Mouse (Mus musculus) brain, embryonic 14.5 days (tissue): ENCODE results near the gene Uxt. TPM values are rescaled to one million over a fixed set of nuclear protein-coding genes. Genes with fewer than 3 reads are reported as not detected.

Source experiments
- DNase-seq: peaks from one replicate; pipeline ENCODE4 v3.0.0-alpha.2; 2011; ENCODE audit warnings: low read depth
- CTCF ChIP-seq: fragments of 200-500 bp; IDR thresholded peaks from 2 replicates; pipeline ENCODE4 v1.5.1; 2012; ENCODE audit warnings: inconsistent platforms, mild to moderate bottlenecking, moderate library complexity, borderline replicate concordance; ENCODE audit not compliant: insufficient read depth, insufficient read length; ENCODE audit errors: extremely low read depth
- POLR2A ChIP-seq: fragments of 200-500 bp; IDR thresholded peaks from 2 replicates; pipeline ENCODE4 v1.6.1; 2012; ENCODE audit warnings: mild to moderate bottlenecking, inconsistent platforms, borderline replicate concordance; ENCODE audit not compliant: poor library complexity, insufficient read depth, insufficient read length, severe bottlenecking; ENCODE audit errors: extremely low read depth
- polyA plus RNA-seq: library from polyadenylated mRNA; depleted of rRNA; stranded (reverse); fragments of >200 nt; gene quantifications from 2 replicates; pipeline ENCODE4 v1.2.3, GENCODE M21; 2012; rRNA removed

The Uxt gene
- polyA plus RNA-seq, 1 experiment, result 17.2 TPM

DNA sequence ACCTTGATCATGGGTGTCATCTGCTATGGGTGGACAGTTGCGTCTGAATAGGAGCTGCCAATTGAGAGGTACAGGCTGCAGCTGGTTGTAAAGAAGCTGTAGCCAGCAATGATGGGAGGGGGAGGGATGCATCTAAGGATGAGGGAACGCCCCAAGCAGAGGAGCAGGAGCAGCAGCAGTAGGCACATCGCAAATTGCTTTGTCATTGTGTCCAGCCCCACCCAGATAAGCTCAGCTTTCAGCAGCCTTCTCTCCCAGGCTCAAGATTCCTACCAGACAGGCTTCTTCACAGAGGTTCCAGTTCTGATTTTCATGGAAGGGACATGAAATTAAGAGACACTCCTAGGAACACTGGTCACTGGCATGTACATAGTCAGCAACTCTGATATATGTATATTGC is 51.7 kb downstream of the Uxt start:
- DNase-seq, result no peak
- TF ChIP-seq CTCF, result no peak
- no peak for TF ChIP-seq POLR2A

Other genes with a start within 250 kb of the Uxt start
- 229 and 263 TPM in 2 replicates for gene Araf, start 164.2 kb downstream of the Uxt start, polyA plus RNA-seq
- 3.9 and 5.9 TPM in 2 replicates for gene Timp1, start 91.9 kb downstream of the Uxt start, polyA plus RNA-seq
- gene Syn1, start 41.0 kb downstream of the Uxt start, polyA plus RNA-seq, result 28.2 and 68.1 TPM in 2 replicates
- gene Cfp, start 30.5 kb downstream of the Uxt start, polyA plus RNA-seq, result 25.4 and 33.6 TPM in 2 replicates
- 36.4 and 40.7 TPM in 2 replicates for gene Elk1, start 11.4 kb downstream of the Uxt start, polyA plus RNA-seq
- gene Zfp182, start 100.3 kb upstream of the Uxt start, polyA plus RNA-seq, result 7.4 and 7.9 TPM in 2 replicates
- gene Spaca5, start 106.4 kb upstream of the Uxt start, polyA plus RNA-seq, result not detected in 2 replicates
- gene Zfp300, start 127.5 kb upstream of the Uxt start, polyA plus RNA-seq, result 1.6 and 2.3 TPM in 2 replicates
- not detected in 2 replicates for gene Ssxa1, start 153.8 kb upstream of the Uxt start, polyA plus RNA-seq
- not detected in 2 replicates for gene Gm21876, start 213.6 kb upstream of the Uxt start, polyA plus RNA-seq